Mouse (Mus musculus) liver, postnatal 0 days (tissue): ENCODE results near the gene Ehd4.

Source experiments
- CTCF ChIP-seq: sonication (generic); IDR thresholded peaks from 2 replicates; pipeline ENCODE4 v1.5.1; 2016; ENCODE audit warnings: antibody characterized with exemption, low read depth
- EP300 ChIP-seq: IDR thresholded peaks from 2 replicates; pipeline ENCODE4 v1.6.1; 2016; ENCODE audit warnings: antibody characterized with exemption, low read depth, mild to moderate bottlenecking

- no peak for TF ChIP-seq CTCF
- no peak for TF ChIP-seq EP300
These were observed 94.9 kb downstream of the Ehd4 start for GRCm38 (mm10) chr2:120059466-120059865.
